Mouse (Mus musculus) heart, postnatal 0 days (tissue): ENCODE results near the gene Vwce. TPM values are rescaled to one million over a fixed set of nuclear protein-coding genes. Genes with fewer than 3 reads are reported as not detected.

Experiments used
- ATAC-seq: fragments of 200-750 bp; cut with Nextera tagmentation; 2 replicates; pipeline ENCODE4 v1.8.0; 2017; ENCODE audit warnings: low read depth, moderate number of reproducible peaks, moderate library complexity; ENCODE audit not compliant: insufficient read depth
- DNase-seq: peaks from one replicate; pipeline ENCODE4 v3.0.0-alpha.2; 2016; ENCODE audit warnings: low spot score
- H3K27ac ChIP-seq: fragments of 300-500 bp; sonication (generic); 2 replicates; pipeline ENCODE4 v1.5.1; 2014; ENCODE audit warnings: low read depth, mild to moderate bottlenecking
- H3K27me3 ChIP-seq: fragments of 300-500 bp; sonication (generic); 2 replicates; pipeline ENCODE4 v1.6.1; 2014; ENCODE audit warnings: low read length, mixed read lengths; ENCODE audit not compliant: control insufficient read depth, insufficient read depth
- H3K36me3 ChIP-seq: fragments of 300-500 bp; sonication (generic); replicated peaks from 2 replicates; pipeline ENCODE4 v1.6.1; 2014; ENCODE audit warnings: low read length, mixed read lengths; ENCODE audit not compliant: control insufficient read depth, insufficient read depth
- H3K4me1 ChIP-seq: fragments of 300-500 bp; sonication (generic); 2 replicates; pipeline ENCODE4 v1.6.1; 2014; ENCODE audit warnings: antibody characterized with exemption; ENCODE audit not compliant: control insufficient read depth, insufficient read depth
- H3K4me2 ChIP-seq: fragments of 300-500 bp; sonication (generic); 2 replicates; pipeline ENCODE4 v1.6.1; 2014; ENCODE audit warnings: low read depth, mild to moderate bottlenecking, low read length, moderate library complexity
- H3K4me3 ChIP-seq: fragments of 300-500 bp; sonication (generic); 2 replicates; pipeline ENCODE4 v1.5.1; 2014; ENCODE audit warnings: low read depth, low read length
- H3K9ac ChIP-seq: fragments of 300-500 bp; sonication (generic); replicated peaks from 2 replicates; pipeline ENCODE4 v1.6.1; 2014; ENCODE audit warnings: low read depth, low read length, mixed read lengths
- H3K9me3 ChIP-seq: fragments of 300-500 bp; sonication (generic); replicated peaks from 2 replicates; pipeline ENCODE4 v1.6.1; 2016; ENCODE audit warnings: low read length; ENCODE audit not compliant: control insufficient read depth
- CTCF ChIP-seq: IDR thresholded peaks from 2 replicates; pipeline ENCODE4 v1.5.1; 2016; ENCODE audit warnings: antibody characterized with exemption, control low read depth, low read depth
- EP300 ChIP-seq: IDR thresholded peaks from 2 replicates; pipeline ENCODE4 v1.6.1; 2016; ENCODE audit warnings: antibody characterized with exemption, low read depth
- WGBS: fragments of 180-500 bp; shearing (Covaris S2); extraction: QIAGEN DNeasy Blood & Tissue Kit; methylation state at CpG from one replicate; pipeline ENCODE4 v1.1.7; 2014; 5-methylcytosine and 5-hydroxymethylcytosine counted together
- polyA plus RNA-seq: library from polyadenylated mRNA; unstranded; fragments of >200 nt; fragmentation: Nextera tagmentation; extraction: Ambion mirVana; gene quantifications from 2 replicates; pipeline ENCODE4 v1.2.1, GENCODE M21; 2015
- total RNA-seq: library from RNA; depleted of rRNA; stranded (reverse); fragments of >200 nt; gene quantifications from 2 replicates; pipeline ENCODE4 v1.2.3, GENCODE M21; 2014; ENCODE audit warnings: low replicate concordance; rRNA removed

The Vwce gene
- total and polyA plus RNA-seq, 2 experiments from 2014 or later = 0.19 to 0.23 TPM

DNA sequence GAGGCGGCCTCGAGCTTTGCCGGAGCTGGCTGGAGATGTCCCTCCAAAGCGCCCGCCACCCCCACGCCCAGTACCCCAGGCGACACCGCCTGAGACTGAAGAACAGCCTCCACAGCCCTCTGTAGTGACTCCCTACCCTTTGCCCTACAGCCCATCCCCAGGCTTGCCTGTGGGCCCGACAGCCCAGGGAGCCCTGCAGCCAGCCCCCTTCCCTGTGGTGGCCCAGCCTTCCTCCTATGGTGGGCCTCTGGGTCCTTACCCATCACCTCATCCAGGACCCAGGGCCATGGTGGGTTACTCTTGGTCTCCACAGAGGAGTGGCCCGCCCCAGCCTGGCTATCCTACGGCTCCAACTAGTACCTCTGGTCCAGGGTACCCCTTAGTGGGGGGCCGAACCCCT, 78.6 kb downstream of the Vwce start:
- Histone ChIP-seq H3K4me3 (no peak overlapping the region), H3K36me3 (peaks cover 41% of the 10 kb centered on the region), H3K27me3 (no peaks in the 10 kb centered on the region), H3K4me1 (peaks cover 6% of the 10 kb centered on the region; the same call in 1 of the 2 replicates), H3K9ac (no peak overlapping the region), H3K27ac (no peak overlapping the region), H3K9me3 (no peaks in the 10 kb centered on the region), H3K4me2 (no peak overlapping the region)
- no peak for DNase-seq
- 93% methylated on average over 12 of the region's 12 CpGs for WGBS
- TF ChIP-seq CTCF (no peak), EP300 (no peak)
- no peak for ATAC-seq

DNA sequence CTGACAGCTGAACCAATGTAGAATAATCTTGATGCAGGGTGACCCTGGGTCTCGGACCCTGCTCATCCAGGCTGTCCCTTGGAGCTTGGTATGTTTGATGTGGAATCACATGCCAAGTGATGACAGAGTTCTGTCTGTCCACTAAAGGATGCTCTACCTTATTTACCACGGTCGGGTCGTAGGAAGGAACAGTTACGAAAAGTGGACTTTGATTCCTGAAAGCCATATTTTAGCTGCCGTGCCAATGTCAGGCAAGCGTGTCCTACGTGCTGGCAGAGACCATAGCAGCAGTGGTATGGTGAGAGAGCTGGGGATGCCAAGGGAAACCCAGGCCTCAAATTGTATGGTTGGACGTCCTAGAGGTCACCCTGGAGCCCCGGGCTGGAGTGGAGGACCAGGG, 79.5 kb downstream of the Vwce start:
- Histone ChIP-seq H3K27me3 (no peaks in the 10 kb centered on the region), H3K9me3 (no peaks in the 10 kb centered on the region), H3K4me3 (no peak overlapping the region), H3K9ac (no peak overlapping the region), H3K4me2 (no peak overlapping the region), H3K36me3 (peaks cover 38% of the 10 kb centered on the region), H3K27ac (no peak overlapping the region), H3K4me1 (peaks cover 10% of the 10 kb centered on the region)
- WGBS = 91% methylated on average over 10 of the region's 10 CpGs
- TF ChIP-seq CTCF (no peak), EP300 (no peak)
- DNase-seq (no peak), ATAC-seq (no peak)

DNA sequence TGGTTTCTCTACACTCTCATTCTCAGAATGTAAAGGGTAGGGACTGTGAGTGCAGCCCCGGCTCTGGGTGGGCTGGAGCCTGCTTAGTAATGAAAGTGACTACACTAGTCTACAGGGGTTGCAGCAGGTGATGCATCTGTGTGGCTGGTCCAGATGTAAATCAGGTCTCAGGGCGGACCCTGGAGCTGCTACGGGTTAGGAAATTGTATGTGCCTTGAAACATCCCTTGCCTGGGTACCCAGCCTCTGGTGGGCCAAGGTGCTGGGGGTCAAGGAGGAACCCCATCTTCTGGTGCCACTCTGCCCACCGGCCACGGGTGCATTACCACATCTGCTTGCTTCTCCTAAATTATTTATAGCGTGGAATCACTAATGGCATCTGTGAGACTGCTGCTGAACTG, 80.2 kb downstream of the Vwce start:
- Histone ChIP-seq H3K27me3 (no peaks in the 10 kb centered on the region), H3K36me3 (peaks cover 38% of the 10 kb centered on the region), H3K9me3 (no peaks in the 10 kb centered on the region), H3K4me2 (no peak overlapping the region), H3K9ac (no peak overlapping the region), H3K27ac (no peak overlapping the region), H3K4me1 (peaks cover 10% of the 10 kb centered on the region), H3K4me3 (no peak overlapping the region)
- DNase-seq (no peak), ATAC-seq (no peak)
- no peak for TF ChIP-seq EP300
- no peak for TF ChIP-seq CTCF
- WGBS = 81% methylated on average over 6 of the region's 6 CpGs

DNA sequence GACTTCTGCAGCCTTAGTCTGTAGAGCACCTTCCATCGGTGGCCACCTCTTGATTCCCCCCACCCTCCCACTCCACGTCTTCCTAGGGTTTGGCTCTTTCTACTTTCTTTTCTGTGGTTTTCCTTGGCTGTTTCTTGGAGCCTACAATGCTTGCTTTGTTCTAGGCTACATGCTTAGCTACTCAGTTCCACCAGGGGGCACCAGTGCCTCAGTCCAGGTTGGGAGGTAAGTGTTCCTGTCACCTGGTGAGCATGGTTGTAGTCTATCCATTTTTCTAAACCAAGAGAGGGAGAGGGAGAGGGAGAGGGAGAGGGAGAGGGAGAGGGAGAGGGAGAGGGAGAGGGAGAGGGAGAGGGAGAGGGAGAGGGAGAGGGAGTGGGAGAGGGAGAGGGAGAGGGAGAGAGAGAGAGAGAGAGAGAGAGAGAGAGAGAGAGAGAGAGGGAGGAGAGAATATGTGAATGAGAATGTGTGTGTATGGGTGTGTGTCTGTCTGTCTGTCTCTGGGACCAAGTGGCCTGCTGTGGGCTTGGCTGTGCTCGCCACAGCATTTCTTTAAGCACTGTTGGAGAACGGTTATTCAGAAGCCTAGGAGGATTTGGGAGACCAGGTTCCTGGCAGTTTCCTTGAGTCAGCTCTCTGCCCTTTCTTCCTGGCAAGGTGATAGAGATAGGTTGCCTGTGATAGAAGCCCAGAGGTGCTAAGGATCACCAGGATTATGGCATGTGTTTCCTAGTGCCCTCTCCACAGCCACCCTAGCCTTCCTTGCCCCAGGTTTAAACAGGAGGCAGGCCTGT, 80.9 kb downstream of the Vwce start:
- peaks cover 38% of the 10 kb centered on the region for H3K36me3 ChIP-seq
- no peak overlapping the region for H3K9ac ChIP-seq
- peak; percentile 47; the same call in 1 of the 2 replicates for ATAC-seq
- DNase-seq = peak; percentile 51
- H3K4me3 ChIP-seq = no peak overlapping the region
- H3K27ac ChIP-seq = no peak overlapping the region
- no peaks in the 10 kb centered on the region for H3K9me3 ChIP-seq
- H3K4me1 ChIP-seq = peaks cover 8% of the 10 kb centered on the region
- no peak for TF ChIP-seq EP300
- peak; percentile 96 for TF ChIP-seq CTCF
- WGBS = 49% methylated on average over 4 of the region's 4 CpGs
- no peaks in the 10 kb centered on the region for H3K27me3 ChIP-seq
- H3K4me2 ChIP-seq = no peak overlapping the region

DNA sequence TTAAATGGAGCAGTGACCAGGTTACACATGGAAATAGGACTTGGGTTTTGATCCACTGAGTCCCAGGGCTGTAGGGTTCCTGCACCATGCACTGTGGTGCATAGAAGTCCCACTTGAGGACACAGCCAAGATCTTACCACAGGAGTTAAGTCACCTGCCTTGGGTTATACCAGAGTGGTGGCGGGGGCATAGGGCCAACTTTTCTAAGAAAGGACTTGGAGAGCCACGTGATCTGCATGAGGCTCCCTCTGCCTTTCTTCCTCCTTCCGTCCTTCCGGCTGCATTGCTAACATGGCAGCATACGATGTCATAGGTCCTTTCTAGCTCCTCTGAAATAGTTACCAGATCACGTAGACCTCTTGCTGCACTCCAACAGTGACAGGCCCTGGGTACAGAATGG, 81.5 kb downstream of the Vwce start:
- H3K36me3 ChIP-seq = peaks cover 36% of the 10 kb centered on the region
- H3K27ac ChIP-seq = no peak overlapping the region
- 67% methylated on average over 6 of the region's 6 CpGs for WGBS
- H3K9ac ChIP-seq = no peak overlapping the region
- no peaks in the 10 kb centered on the region for H3K27me3 ChIP-seq
- H3K4me2 ChIP-seq = no peak overlapping the region
- DNase-seq = no peak
- ATAC-seq = no peak
- H3K4me1 ChIP-seq = peaks cover 9% of the 10 kb centered on the region
- TF ChIP-seq CTCF = no peak
- TF ChIP-seq EP300 = no peak
- no peak overlapping the region for H3K4me3 ChIP-seq
- H3K9me3 ChIP-seq = no peaks in the 10 kb centered on the region

Other genes starting within 250 kb of the Vwce start
- 5.0 and 6.0 TPM in 2 replicates for gene Syt7, start 245.1 kb upstream of the Vwce start, total RNA-seq
- 0.78 and 0.96 TPM in 2 replicates for gene Syt7, start 245.1 kb upstream of the Vwce start, polyA plus RNA-seq
- gene Lrrc10b, start 176.7 kb upstream of the Vwce start, total RNA-seq = 1.9 TPM in 1 of 2 replicates, not detected in the other
- 0.08 and 0.18 TPM in 2 replicates for gene Lrrc10b, start 176.7 kb upstream of the Vwce start, polyA plus RNA-seq
- 0.19 TPM in 1 of 2 replicates, not detected in the other for gene Ppp1r32, start 151.3 kb upstream of the Vwce start, total RNA-seq
- 0.14 TPM in 2 replicates for gene Ppp1r32, start 151.3 kb upstream of the Vwce start, polyA plus RNA-seq
- gene Cpsf7, start 108.9 kb upstream of the Vwce start, total RNA-seq = 18.4 and 51.4 TPM in 2 replicates
- 14.2 and 14.8 TPM in 2 replicates for gene Cpsf7, start 108.9 kb upstream of the Vwce start, polyA plus RNA-seq
- 50.6 and 66.2 TPM in 2 replicates for gene Sdhaf2, start 108.1 kb upstream of the Vwce start, total RNA-seq
- 56.1 and 56.9 TPM in 2 replicates for gene Sdhaf2, start 108.1 kb upstream of the Vwce start, polyA plus RNA-seq
- 10.2 and 12.9 TPM in 2 replicates for gene Tmem216, start 78.0 kb upstream of the Vwce start, total RNA-seq
- 12.7 and 13.2 TPM in 2 replicates for gene Tmem216, start 78.0 kb upstream of the Vwce start, polyA plus RNA-seq
- gene Cyb561a3, start 57.0 kb upstream of the Vwce start, total RNA-seq = 11.9 and 22.7 TPM in 2 replicates
- 13.7 and 15.5 TPM in 2 replicates for gene Cyb561a3, start 57.0 kb upstream of the Vwce start, polyA plus RNA-seq
- gene Tmem138, start 56.9 kb upstream of the Vwce start, total RNA-seq = 6.7 and 8.1 TPM in 2 replicates
- gene Tmem138, start 56.9 kb upstream of the Vwce start, polyA plus RNA-seq = 11.9 and 12.1 TPM in 2 replicates
- 298 and 349 TPM in 2 replicates for gene Ddb1, start 28.9 kb upstream of the Vwce start, total RNA-seq
- 130 and 137 TPM in 2 replicates for gene Ddb1, start 28.9 kb upstream of the Vwce start, polyA plus RNA-seq
- gene Tkfc, start 28.6 kb upstream of the Vwce start, total RNA-seq = 2.7 and 3.0 TPM in 2 replicates
- 5.9 and 7.7 TPM in 2 replicates for gene Tkfc, start 28.6 kb upstream of the Vwce start, polyA plus RNA-seq
- not detected in 2 replicates for gene Pga5, start 43.9 kb downstream of the Vwce start, total RNA-seq
- gene Pga5, start 43.9 kb downstream of the Vwce start, polyA plus RNA-seq = not detected in 2 replicates
- gene Vps37c, start 54.5 kb downstream of the Vwce start, total RNA-seq = 25.5 and 42.1 TPM in 2 replicates
- gene Vps37c, start 54.5 kb downstream of the Vwce start, polyA plus RNA-seq = 22.2 and 23.0 TPM in 2 replicates
- 3.2 TPM in 1 of 2 replicates, not detected in the other for gene Cd5, start 104.8 kb downstream of the Vwce start, total RNA-seq
- 0.12 and 0.23 TPM in 2 replicates for gene Cd5, start 104.8 kb downstream of the Vwce start, polyA plus RNA-seq
- gene Cd6, start 195.8 kb downstream of the Vwce start, total RNA-seq = 3.6 TPM in 1 of 2 replicates, not detected in the other
- not detected in 2 replicates for gene Cd6, start 195.8 kb downstream of the Vwce start, polyA plus RNA-seq
- gene Slc15a3, start 205.5 kb downstream of the Vwce start, total RNA-seq = 0.46 and 2.7 TPM in 2 replicates
- 0.43 and 0.59 TPM in 2 replicates for gene Slc15a3, start 205.5 kb downstream of the Vwce start, polyA plus RNA-seq
- 69.1 and 71.7 TPM in 2 replicates for gene Tmem132a, start 235.7 kb downstream of the Vwce start, total RNA-seq
- gene Tmem132a, start 235.7 kb downstream of the Vwce start, polyA plus RNA-seq = 19.3 and 19.5 TPM in 2 replicates
- gene Tmem109, start 247.8 kb downstream of the Vwce start, total RNA-seq = 80.6 and 99.8 TPM in 2 replicates
- 85.8 and 90.9 TPM in 2 replicates for gene Tmem109, start 247.8 kb downstream of the Vwce start, polyA plus RNA-seq